Mouse (Mus musculus) cortical plate, adult 2 months (tissue): ENCODE measurements around the gene Smg1.

Experiments used
- CTCF ChIP-seq: fragments of 200-500 bp; IDR thresholded peaks from 2 replicates; pipeline ENCODE4 v1.5.1; 2011; ENCODE audit warnings: mild to moderate bottlenecking, control low read depth, low read length; ENCODE audit not compliant: insufficient read depth; ENCODE audit errors: extremely low read depth
- POLR2A ChIP-seq: fragments of 200-500 bp; IDR thresholded peaks from 2 replicates; pipeline ENCODE4 v1.6.1; 2011; ENCODE audit warnings: mild to moderate bottlenecking, low read length, control low read depth; ENCODE audit not compliant: insufficient read depth; ENCODE audit errors: extremely low read depth

DNA sequence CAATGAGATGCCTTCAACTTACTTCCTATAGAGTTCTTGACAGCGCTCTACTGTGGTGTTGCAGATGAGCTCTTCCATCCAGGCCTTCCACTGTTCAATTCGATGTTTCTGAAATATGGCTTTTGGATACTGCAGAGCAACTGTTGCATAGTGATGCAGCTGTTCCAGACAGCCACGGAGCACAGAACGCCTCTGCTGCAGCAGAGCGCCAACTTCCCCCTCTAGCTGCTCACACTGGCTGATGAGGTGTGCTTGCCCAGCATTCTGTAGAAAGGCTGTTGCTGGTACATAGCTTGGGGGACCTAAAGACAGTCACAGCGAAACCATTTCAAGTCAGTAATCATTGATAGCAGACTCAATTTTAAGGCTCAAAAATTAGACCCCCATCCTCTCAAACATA is 89.3 kb downstream of the Smg1 start:
- no peak for TF ChIP-seq POLR2A
- no peak for TF ChIP-seq CTCF
